Mouse (Mus musculus) lung, adult 2 months (tissue): Measurements from ENCODE around the gene Cab39l. TPM values are rescaled to one million over a fixed set of nuclear protein-coding genes. Genes with fewer than 3 reads are reported as not detected.

ENCODE experiments used
- DNase-seq: peaks from one replicate; pipeline ENCODE4 v3.0.0; 2022
- H3K4me1 ChIP-seq: fragments of 200-500 bp; 2 replicates; pipeline ENCODE4 v1.6.1; 2011; ENCODE audit warnings: low read length; ENCODE audit not compliant: control insufficient read depth, insufficient read depth
- H3K4me3 ChIP-seq: fragments of 200-500 bp; replicated peaks from 2 replicates; pipeline ENCODE3; 2011; ENCODE audit warnings: low read depth, mild to moderate bottlenecking, control low read depth, low read length; ENCODE audit errors: extremely low read depth
- CTCF ChIP-seq: fragments of 200-500 bp; IDR thresholded peaks from 2 replicates; pipeline ENCODE4 v1.5.1; 2011; ENCODE audit warnings: mild to moderate bottlenecking, low read length, control low read depth; ENCODE audit not compliant: insufficient read depth
- POLR2A ChIP-seq: fragments of 200-500 bp; IDR thresholded peaks from 2 replicates; pipeline ENCODE4 v1.6.1; 2011; ENCODE audit warnings: low read depth, mild to moderate bottlenecking, control low read depth, low read length, borderline replicate concordance; ENCODE audit errors: extremely low read depth
- WGBS: fragments of 180-500 bp; shearing (Covaris S2); methylation state at CpG from one replicate; pipeline ENCODE4 v1.1.7; 2018; 5-methylcytosine and 5-hydroxymethylcytosine counted together
- polyA plus RNA-seq: library from polyadenylated mRNA; depleted of rRNA; stranded (reverse); fragments of >200 nt; gene quantifications from 2 replicates; pipeline ENCODE4 v1.2.3, GENCODE M21; 2012

The Cab39l gene
- polyA plus RNA-seq, 1 experiment, result 13.1 TPM

GRCm38 (mm10) chr14:59438505-59438904 is 2.3 kb upstream of the Cab39l start:
- 49% methylated on average over 2 of the region's 2 CpGs for WGBS
- no peak for DNase-seq
- TF ChIP-seq POLR2A (no peak), CTCF (no peak)
- peaks cover 2% of the 10 kb centered on the region for H3K4me1 ChIP-seq
- H3K4me3 ChIP-seq, result no peak overlapping the region

DNA sequence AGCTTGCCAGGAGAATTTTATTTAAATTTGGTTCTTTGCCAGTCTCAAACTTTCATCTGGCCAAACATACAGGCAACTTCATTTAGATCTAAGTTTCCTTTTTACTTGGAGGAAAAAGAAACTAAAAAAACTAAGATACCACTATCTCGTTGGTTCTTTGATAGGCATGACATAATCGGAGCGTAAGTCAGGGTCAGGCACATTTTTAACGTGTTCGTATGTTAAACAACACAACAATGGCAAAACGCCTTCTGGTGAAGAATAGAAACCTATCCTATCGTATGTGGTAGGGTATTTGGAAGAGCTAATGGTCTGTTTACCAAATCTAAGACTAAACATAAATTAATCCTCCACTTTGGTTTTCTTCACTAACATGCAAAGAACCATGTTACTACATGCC is 733 bp upstream of the Cab39l start:
- WGBS, result 2% methylated on average over 7 of the region's 7 CpGs
- peaks cover 2% of the 10 kb centered on the region for H3K4me1 ChIP-seq
- peak overlapping the region; percentile 89 for H3K4me3 ChIP-seq
- TF ChIP-seq CTCF (no peak), POLR2A (no peak)
- DNase-seq, result no peak

- no peak for DNase-seq
- H3K4me3 ChIP-seq, result peak overlapping the region; percentile 85
- WGBS, result 7% methylated on average over 6 of the region's 6 CpGs
- H3K4me1 ChIP-seq, result peaks cover 2% of the 10 kb centered on the region
- TF ChIP-seq POLR2A, result no peak
- no peak for TF ChIP-seq CTCF
These were observed 667 bp downstream of the Cab39l start for GRCm38 (mm10) chr14:59441472-59441805.

DNA sequence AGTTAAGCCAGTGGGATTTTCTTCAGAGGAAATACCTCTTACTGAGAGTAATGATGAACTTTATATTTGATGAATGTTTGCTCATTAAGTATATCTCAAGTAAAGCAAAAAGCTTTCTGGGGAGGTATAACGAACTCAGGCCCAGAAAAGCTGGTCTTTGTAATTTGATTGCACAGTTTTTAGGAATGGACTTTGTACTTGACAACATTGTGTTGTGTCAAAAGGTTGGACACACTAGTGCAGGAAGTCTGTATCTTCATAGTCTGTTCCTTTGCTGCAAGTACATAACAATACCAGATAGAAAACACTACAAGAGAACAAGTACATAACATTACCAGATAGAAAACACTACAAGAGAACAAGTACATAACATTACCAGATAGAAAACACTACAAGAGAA is 4.6 kb downstream of the Cab39l start:
- DNase-seq, result no peak
- TF ChIP-seq CTCF, result no peak
- TF ChIP-seq POLR2A, result no peak
- 78% methylated on average over 1 of the region's 1 CpGs for WGBS
- H3K4me3 ChIP-seq, result no peak overlapping the region
- no peaks in the 10 kb centered on the region; the same call in 1 of the 2 replicates for H3K4me1 ChIP-seq

DNA sequence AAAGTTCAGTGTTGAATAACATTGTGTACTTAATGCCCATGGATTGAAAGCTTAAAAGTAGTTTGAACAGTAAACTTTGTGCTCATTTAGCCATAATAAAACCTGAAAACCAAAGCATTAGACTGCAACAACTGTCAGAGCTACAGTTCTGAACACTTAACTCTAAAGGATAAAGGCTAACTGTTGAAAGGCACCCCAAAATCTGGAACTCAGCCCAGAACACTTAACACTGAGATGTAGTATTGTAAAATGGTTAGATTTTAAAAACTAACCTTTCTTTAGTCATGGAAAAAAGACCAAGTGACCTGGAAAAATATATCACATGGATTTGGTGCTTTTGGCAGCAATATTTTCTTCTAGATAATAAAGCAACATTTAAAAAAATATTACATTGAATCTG is 7.2 kb downstream of the Cab39l start:
- H3K4me1 ChIP-seq, result no peaks in the 10 kb centered on the region
- no peak for DNase-seq
- TF ChIP-seq CTCF, result no peak
- no peak for TF ChIP-seq POLR2A
- no peak overlapping the region for H3K4me3 ChIP-seq

DNA sequence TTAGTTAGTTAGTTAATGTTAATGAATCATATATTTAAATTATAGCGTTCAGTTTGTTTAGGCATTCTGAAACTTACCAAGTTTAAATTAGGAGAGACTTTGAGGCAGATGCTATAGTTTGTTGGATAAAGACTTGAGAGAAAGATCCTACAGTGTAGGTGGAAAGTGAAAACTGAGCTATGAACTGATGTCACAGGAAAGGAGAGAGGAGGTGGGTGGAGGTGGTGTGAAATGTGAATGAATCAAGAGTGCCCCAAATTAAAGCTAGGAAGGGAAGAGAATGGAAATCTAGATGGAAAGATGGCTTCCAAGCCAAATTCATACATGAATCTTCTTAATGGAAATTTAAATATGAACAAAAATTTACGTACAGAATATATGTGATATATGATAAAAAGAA is 25.7 kb downstream of the Cab39l start:
- Histone ChIP-seq H3K4me3 (no peak overlapping the region), H3K4me1 (peaks cover 3% of the 10 kb centered on the region)
- WGBS, result 98% methylated on average over 2 of the region's 2 CpGs
- DNase-seq, result no peak
- TF ChIP-seq POLR2A (no peak), CTCF (no peak)

DNA sequence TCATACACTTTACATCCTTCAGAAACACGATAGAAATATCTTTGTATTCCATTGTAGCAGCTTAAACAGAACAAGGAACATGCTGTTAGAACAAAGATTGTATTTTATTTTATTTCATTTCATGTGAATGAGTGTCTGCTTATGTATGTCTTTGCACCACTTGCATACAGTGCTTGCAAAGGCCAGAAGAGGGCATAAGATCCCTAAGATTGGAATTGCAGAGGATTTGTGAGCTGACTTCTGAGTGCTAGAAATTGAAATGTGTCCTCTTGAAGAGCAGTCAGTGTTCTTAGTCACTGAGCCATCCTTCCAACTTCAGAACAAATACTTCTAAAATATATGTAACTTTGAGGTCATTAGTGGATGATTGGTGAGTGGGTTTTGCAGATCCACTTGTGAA is 27.0 kb downstream of the Cab39l start:
- no peak for DNase-seq
- TF ChIP-seq POLR2A (no peak), CTCF (no peak)
- 66% methylated on average over 1 of the region's 1 CpGs for WGBS

GRCm38 (mm10) chr14:59470781-59471180 is 30.0 kb downstream of the Cab39l start:
- DNase-seq, result no peak
- TF ChIP-seq CTCF (no peak), POLR2A (no peak)
- H3K4me1 ChIP-seq, result peaks cover 3% of the 10 kb centered on the region
- WGBS, result 71% methylated on average over 1 of the region's 1 CpGs
- no peak overlapping the region for H3K4me3 ChIP-seq

More for the DNA sequence above, 27.0 kb downstream of the Cab39l start:
- peaks cover 3% of the 10 kb centered on the region for H3K4me1 ChIP-seq
- H3K4me3 ChIP-seq, result no peak overlapping the region

- Histone ChIP-seq H3K4me3 (peak overlapping the region; percentile 29), H3K4me1 (no peaks in the 10 kb centered on the region; the same call in 1 of the 2 replicates)
- 49% methylated on average over 6 of the region's 6 CpGs for WGBS
- no peak for TF ChIP-seq CTCF
- no peak for TF ChIP-seq POLR2A
- DNase-seq, result no peak
These were observed 37.9 kb downstream of the Cab39l start for GRCm38 (mm10) chr14:59478699-59479098.

DNA sequence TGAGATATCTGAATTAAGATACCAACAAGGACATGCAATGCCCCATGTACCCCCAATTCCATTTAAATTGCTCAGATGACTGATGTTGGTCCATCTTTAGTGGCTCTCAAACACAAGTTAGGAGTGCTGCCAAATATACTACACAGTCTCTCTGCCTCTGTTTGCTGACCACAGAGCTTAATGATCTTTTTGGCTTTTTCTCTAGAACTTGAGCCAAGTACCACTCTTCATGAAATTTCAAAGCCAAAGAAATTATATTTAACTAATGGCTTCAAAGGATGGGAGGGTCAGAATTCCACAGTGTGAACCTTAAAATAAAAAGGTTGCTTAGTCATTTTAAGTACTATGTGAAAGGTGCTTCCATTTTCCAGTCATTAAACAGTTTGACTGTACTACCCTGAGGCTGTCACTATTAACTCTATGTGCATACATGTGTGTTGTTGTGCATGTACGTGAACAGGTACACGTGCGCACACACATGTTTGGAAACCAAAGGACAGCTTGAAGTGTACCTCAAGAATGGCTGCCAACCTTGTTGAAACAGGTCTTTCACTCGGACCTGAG is 44.6 kb downstream of the Cab39l start:
- Histone ChIP-seq H3K4me3 (no peak overlapping the region), H3K4me1 (peaks cover 2% of the 10 kb centered on the region; the same call in 1 of the 2 replicates)
- TF ChIP-seq CTCF (no peak), POLR2A (no peak)
- 72% methylated on average over 4 of the region's 4 CpGs for WGBS
- no peak for DNase-seq

DNA sequence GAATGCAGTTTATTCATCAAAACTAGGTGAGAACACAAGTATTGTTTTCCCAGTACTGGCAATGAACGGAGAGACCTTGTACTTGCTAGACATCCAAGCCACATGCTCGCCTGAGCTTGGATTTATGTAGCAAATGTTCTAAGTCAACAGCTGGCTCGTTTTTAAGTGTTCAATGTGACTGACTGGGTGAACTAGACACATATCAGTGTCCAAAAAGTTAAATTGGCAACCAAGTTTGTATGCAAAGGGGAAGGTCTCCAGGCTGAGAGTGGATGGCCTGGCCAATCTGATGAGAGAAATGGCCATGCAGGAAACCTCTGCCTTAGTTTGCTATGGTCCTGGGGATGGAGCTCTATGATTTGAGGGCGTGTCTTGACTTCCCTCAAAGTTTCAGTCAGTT is 51.6 kb downstream of the Cab39l start:
- WGBS, result 61% methylated on average over 4 of the region's 4 CpGs
- DNase-seq, result no peak
- H3K4me3 ChIP-seq, result no peak overlapping the region
- H3K4me1 ChIP-seq, result peaks cover 3% of the 10 kb centered on the region; the same call in 1 of the 2 replicates
- TF ChIP-seq POLR2A (no peak), CTCF (no peak)

- no peaks in the 10 kb centered on the region for H3K4me1 ChIP-seq
- DNase-seq, result no peak
- no peak overlapping the region for H3K4me3 ChIP-seq
- 96% methylated on average over 5 of the region's 5 CpGs for WGBS
- TF ChIP-seq CTCF (no peak), POLR2A (no peak)
These were observed 57.2 kb downstream of the Cab39l start for GRCm38 (mm10) chr14:59497928-59498327.
